Mouse (Mus musculus) midbrain, postnatal 0 days (tissue): ENCODE results near the gene Tmem240. TPM values are rescaled to one million over a fixed set of nuclear protein-coding genes. Genes with fewer than 3 reads are reported as not detected.
A peak's percentile ranks its signal among the peaks of the same experiment; 100 is the strongest.

Experiments
- ATAC-seq: fragments of 200-750 bp; cut with Nextera tagmentation; 2 replicates; pipeline ENCODE4 v1.8.0; 2017; ENCODE audit warnings: moderate number of reproducible peaks, mild to moderate bottlenecking, moderate TSS enrichment, moderate library complexity; ENCODE audit not compliant: low FRiP score
- DNase-seq: peaks from one replicate; pipeline ENCODE4 v3.0.0-alpha.2; 2015; ENCODE audit warnings: low spot score
- H3K27ac ChIP-seq: fragments of 300-500 bp; sonication (generic); 2 replicates; pipeline ENCODE4 v1.5.1; 2014; ENCODE audit warnings: low read depth, mild to moderate bottlenecking, low read length, mixed read lengths
- H3K27me3 ChIP-seq: fragments of 300-500 bp; sonication (generic); 2 replicates; pipeline ENCODE4 v1.6.1; 2014; ENCODE audit warnings: low read length, control low read depth, mixed read lengths; ENCODE audit not compliant: insufficient read depth
- H3K36me3 ChIP-seq: fragments of 300-500 bp; sonication (generic); 2 replicates; pipeline ENCODE4 v1.6.1; 2014; ENCODE audit warnings: low read length, control low read depth, mixed read lengths; ENCODE audit not compliant: insufficient read depth
- H3K4me1 ChIP-seq: fragments of 300-500 bp; sonication (generic); 2 replicates; pipeline ENCODE4 v1.6.1; 2014; ENCODE audit warnings: mild to moderate bottlenecking, control low read depth, antibody characterized with exemption, low read length, mixed read lengths; ENCODE audit not compliant: insufficient read depth
- H3K4me2 ChIP-seq: fragments of 300-500 bp; sonication (generic); 2 replicates; pipeline ENCODE4 v1.6.1; 2014; ENCODE audit warnings: low read depth, mild to moderate bottlenecking, low read length, mixed read lengths; ENCODE audit not compliant: poor library complexity, severe bottlenecking
- H3K4me3 ChIP-seq: fragments of 300-500 bp; sonication (generic); 2 replicates; pipeline ENCODE4 v1.5.1; 2014; ENCODE audit warnings: low read depth, mild to moderate bottlenecking, low read length, moderate library complexity
- H3K9ac ChIP-seq: fragments of 300-500 bp; sonication (generic); replicated peaks from 2 replicates; pipeline ENCODE4 v1.6.1; 2014; ENCODE audit warnings: mild to moderate bottlenecking, low read length, moderate library complexity, mixed read lengths; ENCODE audit not compliant: poor library complexity, severe bottlenecking
- H3K9me3 ChIP-seq: fragments of 300-500 bp; sonication (generic); 2 replicates; pipeline ENCODE4 v1.6.1; 2016; ENCODE audit warnings: low read length, control low read depth
- CTCF ChIP-seq: IDR thresholded peaks from 2 replicates; pipeline ENCODE4 v1.5.1; 2016; ENCODE audit warnings: antibody characterized with exemption, mild to moderate bottlenecking
- WGBS: fragments of 180-500 bp; shearing (Covaris S2); extraction: QIAGEN DNeasy Blood & Tissue Kit; methylation state at CpG from one replicate; pipeline ENCODE4 v1.1.7; 2014; 5-methylcytosine and 5-hydroxymethylcytosine counted together
- polyA plus RNA-seq: library from polyadenylated mRNA; unstranded; fragments of >200 nt; fragmentation: Nextera tagmentation; extraction: Ambion mirVana; gene quantifications from 2 replicates; pipeline ENCODE4 v1.2.1, GENCODE M21; 2015
- total RNA-seq: library from RNA; depleted of rRNA; stranded (reverse); fragments of >200 nt; gene quantifications from 2 replicates; pipeline ENCODE4 v1.2.3, GENCODE M21; 2014

Gene Tmem240
- total and polyA plus RNA-seq, 2 experiments from 2014 or later, result 34.9 to 78.0 TPM

- no peaks in the 10 kb centered on the region for H3K36me3 ChIP-seq
- no peak overlapping the region for H3K4me3 ChIP-seq
- ATAC-seq (no peak), DNase-seq (no peak)
- no peak overlapping the region for H3K27ac ChIP-seq
- H3K4me1 ChIP-seq, result peaks cover 4% of the 10 kb centered on the region; the same call in 1 of the 2 replicates
- H3K9ac ChIP-seq, result no peak overlapping the region
- 85% methylated on average over 13 of the region's 13 CpGs for WGBS
- H3K9me3 ChIP-seq, result no peaks in the 10 kb centered on the region
- no peak for TF ChIP-seq CTCF
- H3K27me3 ChIP-seq, result no peaks in the 10 kb centered on the region
- H3K4me2 ChIP-seq, result no peak overlapping the region
Observed at GRCm38 (mm10) chr4:155772786-155773185, 38.2 kb downstream of the Tmem240 start.

- DNase-seq, result no peak
- H3K27ac ChIP-seq, result no peak overlapping the region
- no peaks in the 10 kb centered on the region for H3K27me3 ChIP-seq
- H3K4me3 ChIP-seq, result peak overlapping the region; percentile 36
- TF ChIP-seq CTCF, result no peak
- H3K9me3 ChIP-seq, result no peaks in the 10 kb centered on the region
- H3K9ac ChIP-seq, result peak overlapping the region; percentile 55
- 40% methylated on average over 5 of the region's 5 CpGs for WGBS
- H3K4me2 ChIP-seq, result peak overlapping the region; percentile 76
- no peaks in the 10 kb centered on the region for H3K36me3 ChIP-seq
- no peak for ATAC-seq
- peaks cover 4% of the 10 kb centered on the region; the same call in 1 of the 2 replicates for H3K4me1 ChIP-seq
Observed at GRCm38 (mm10) chr4:155773335-155774078, 38.9 kb downstream of the Tmem240 start.

GRCm38 (mm10) chr4:155774280-155774754, 39.7 kb downstream of the Tmem240 start, which contains the start of gene Vwa1:
TSS of gene Vwa1 (minus strand) at chr4:155774698.
- ATAC-seq, result peak; percentile 83
- no peaks in the 10 kb centered on the region for H3K9me3 ChIP-seq
- WGBS, result 2% methylated on average over 34 of the region's 35 CpGs
- H3K4me2 ChIP-seq, result peak within 1 kb of the TSS; percentile 76
- H3K27me3 ChIP-seq, result no peaks in the 10 kb centered on the region
- peak within 1 kb of the TSS; percentile 36 for H3K4me3 ChIP-seq
- peaks cover 4% of the 10 kb centered on the region; the same call in 1 of the 2 replicates for H3K4me1 ChIP-seq
- no peak for TF ChIP-seq CTCF
- peak within 1 kb of the TSS; percentile 77 for H3K27ac ChIP-seq
- peak; percentile 89 for DNase-seq
- peak within 1 kb of the TSS; percentile 55 for H3K9ac ChIP-seq
- no peaks in the 10 kb centered on the region for H3K36me3 ChIP-seq

- Histone ChIP-seq H3K4me1 (peaks cover 4% of the 10 kb centered on the region; the same call in 1 of the 2 replicates), H3K36me3 (no peaks in the 10 kb centered on the region), H3K4me3 (peak overlapping the region; percentile 36), H3K4me2 (peak overlapping the region; percentile 76), H3K27me3 (no peaks in the 10 kb centered on the region), H3K9ac (peak overlapping the region; percentile 55), H3K9me3 (no peaks in the 10 kb centered on the region), H3K27ac (peak overlapping the region; percentile 77)
- no peak for ATAC-seq
- no peak for TF ChIP-seq CTCF
- no peak for DNase-seq
- WGBS, result 57% methylated on average over 9 of the region's 9 CpGs
Observed at GRCm38 (mm10) chr4:155774971-155775740, 40.6 kb downstream of the Tmem240 start.

- peaks cover 4% of the 10 kb centered on the region; the same call in 1 of the 2 replicates for H3K4me1 ChIP-seq
- H3K4me2 ChIP-seq, result no peak overlapping the region
- no peak overlapping the region for H3K4me3 ChIP-seq
- H3K27me3 ChIP-seq, result no peaks in the 10 kb centered on the region
- DNase-seq (no peak), ATAC-seq (no peak)
- H3K27ac ChIP-seq, result peak overlapping the region; percentile 77; the same call in 1 of the 2 replicates
- no peaks in the 10 kb centered on the region for H3K36me3 ChIP-seq
- WGBS, result 81% methylated on average over 3 of the region's 3 CpGs
- no peak for TF ChIP-seq CTCF
- no peaks in the 10 kb centered on the region for H3K9me3 ChIP-seq
- no peak overlapping the region for H3K9ac ChIP-seq
Observed at GRCm38 (mm10) chr4:155775855-155776254, 41.3 kb downstream of the Tmem240 start.
